In the genomic region with DNA sequence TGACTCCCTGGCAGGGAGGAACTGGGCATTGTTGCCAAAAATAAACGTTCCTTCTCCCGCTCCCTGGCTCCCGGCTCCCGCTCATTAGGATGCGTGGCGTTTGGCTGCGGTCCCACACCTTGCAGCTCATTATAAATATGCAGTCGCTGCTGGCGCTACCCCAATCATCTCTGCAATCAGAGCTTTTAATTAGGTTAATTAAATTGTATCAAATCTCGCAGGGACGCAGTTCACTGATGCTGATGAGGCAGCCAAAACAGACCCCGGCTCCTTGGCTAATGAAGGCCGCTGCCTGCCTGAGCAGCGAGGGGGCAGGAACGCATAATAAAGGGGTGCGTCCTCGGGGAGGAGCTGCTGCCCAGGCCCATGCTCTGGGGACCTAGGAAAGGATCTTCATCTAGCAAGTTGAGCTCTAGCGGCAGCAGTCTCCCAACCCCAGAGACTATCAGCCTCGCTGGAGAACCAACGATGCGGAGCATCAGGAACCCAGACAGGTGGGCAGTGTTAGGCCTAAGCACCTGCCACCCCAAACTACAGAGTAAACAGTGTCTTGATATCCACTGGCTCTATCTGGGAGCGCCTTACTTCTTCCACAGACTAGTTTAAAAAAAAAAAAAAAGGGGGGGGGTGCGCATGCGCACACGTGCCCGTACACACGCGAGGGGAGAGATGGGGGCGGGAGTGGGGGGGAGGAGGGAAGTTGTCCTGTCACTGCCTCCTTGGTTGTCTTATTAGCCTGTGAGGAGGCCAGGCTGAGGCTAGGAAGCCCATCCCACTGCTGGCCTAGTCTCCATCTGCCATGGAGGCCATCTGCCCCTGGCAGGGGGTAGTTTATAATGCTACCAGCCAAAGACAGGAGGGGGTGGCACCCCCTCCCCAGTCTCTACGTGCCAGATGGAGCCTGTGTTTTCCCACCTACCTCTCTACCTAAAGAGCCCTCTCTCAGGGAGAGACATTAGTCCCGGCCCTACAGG, we compare ENCODE assay signal across 9 mouse cellular contexts. TPM values are rescaled to one million over a fixed set of nuclear protein-coding genes. Genes with fewer than 3 reads are reported as not detected.
DNase-seq lines count a peak whose midpoint lies in the region; ATAC-seq and TF ChIP-seq lines count a peak whose summit lies in the region.
"Had no signal": no experiment of that assay in that cellular context is flagged by ENCODE, and none has a peak within 500 bp of the region (broad histone marks: within the 10 kb centered on the region; RNA-seq: fewer than 3 reads in every experiment).

No protein-coding gene starts in this region.

- no peak for TF ChIP-seq CTCF in stomach, postnatal 0 days (IDR thresholded peaks at IDR 0.05; ENCODE audit: low read depth)

- H3K4me3 ChIP-seq in heart, embryonic 10.5 days: peak overlapping the region; percentile 47
- peak overlapping the region; percentile 51 for H3K4me3 ChIP-seq in embryonic facial prominence, embryonic 10.5 days
- peak overlapping the region; percentile 30 for H3K4me3 ChIP-seq in limb, embryonic 12.5 days (replicated peaks)
- peak overlapping the region; percentile 6; the same call in 1 of the 2 replicates for H3K4me3 ChIP-seq in stomach, postnatal 0 days (ENCODE audit: low read depth, low read length)

- peak overlapping the region; percentile 37; the same call in 1 of the 2 replicates for H3K9ac ChIP-seq in limb, embryonic 12.5 days (replicated peaks)
- H3K9ac ChIP-seq in stomach, postnatal 0 days (ENCODE audit: low read length): no peak overlapping the region

- WGBS in heart, embryonic 10.5 days: 4% methylated on average over 30 of the region's 31 CpGs
- 3% methylated on average over 30 of the region's 31 CpGs for WGBS in embryonic facial prominence, embryonic 10.5 days
- 2% methylated on average over 29 of the region's 31 CpGs for WGBS in limb, embryonic 12.5 days
- WGBS in stomach, postnatal 0 days: 10% methylated on average over 29 of the region's 31 CpGs

- H3K36me3 ChIP-seq in heart, embryonic 10.5 days: peaks cover 11% of the 10 kb centered on the region; the same call in 1 of the 2 replicates
- peaks cover 16% of the 10 kb centered on the region for H3K36me3 ChIP-seq in embryonic facial prominence, embryonic 10.5 days (replicated peaks)
- H3K36me3 ChIP-seq in limb, embryonic 12.5 days: peaks cover 17% of the 10 kb centered on the region
- H3K36me3 ChIP-seq in stomach, postnatal 0 days (ENCODE audit: control insufficient read depth, insufficient read depth, low read length): peaks cover 8% of the 10 kb centered on the region; the same call in 1 of the 2 replicates

- peak overlapping the region; percentile 59 for H3K4me2 ChIP-seq in limb, embryonic 12.5 days
- H3K4me2 ChIP-seq in stomach, postnatal 0 days (replicated peaks; ENCODE audit: low read depth): peak overlapping the region; percentile 8; the same call in 1 of the 2 replicates

- no peaks in the 10 kb centered on the region for H3K9me3 ChIP-seq in heart, embryonic 10.5 days
- no peaks in the 10 kb centered on the region for H3K9me3 ChIP-seq in embryonic facial prominence, embryonic 10.5 days
- H3K9me3 ChIP-seq in limb, embryonic 12.5 days: no peaks in the 10 kb centered on the region
- no peaks in the 10 kb centered on the region for H3K9me3 ChIP-seq in stomach, postnatal 0 days (ENCODE audit: control insufficient read depth, low read length)

- DNase-seq in heart, embryonic 10.5 days (ENCODE audit: low spot score): no peak
- DNase-seq in heart, adult 18-20 months: no peak
- peak; percentile 29 for DNase-seq in CD4-positive helper T cell, adult 2 months (ENCODE audit: low read depth, low spot score)
- DNase-seq in embryonic facial prominence, embryonic 10.5 days (ENCODE audit: low spot score): peak; percentile 39
- no peak for DNase-seq in stomach, postnatal 0 days (ENCODE audit: low spot score)
- DNase-seq in kidney, postnatal 10 days: no peak

- H3K27me3 ChIP-seq in heart, embryonic 10.5 days (ENCODE audit: insufficient read depth, poor library complexity, severe bottlenecking): peaks cover 66% of the 10 kb centered on the region
- H3K27me3 ChIP-seq in embryonic facial prominence, embryonic 10.5 days (replicated peaks; ENCODE audit: low read depth, poor library complexity, severe bottlenecking): peaks cover 68% of the 10 kb centered on the region
- peaks cover 62% of the 10 kb centered on the region for H3K27me3 ChIP-seq in limb, embryonic 12.5 days
- H3K27me3 ChIP-seq in stomach, postnatal 0 days (ENCODE audit: control insufficient read depth, insufficient read depth, low read length): 0 out of 2 replicates have a peak, but pooled peaks cover 2% of the 10 kb centered on the region

- H3K27ac ChIP-seq in heart, embryonic 10.5 days: no peak overlapping the region
- peak overlapping the region; percentile 44; the same call in 1 of the 2 replicates for H3K27ac ChIP-seq in embryonic facial prominence, embryonic 10.5 days (replicated peaks)
- no peak overlapping the region for H3K27ac ChIP-seq in limb, embryonic 12.5 days
- no peak overlapping the region for H3K27ac ChIP-seq in stomach, postnatal 0 days (replicated peaks)

- peaks cover 25% of the 10 kb centered on the region for H3K4me1 ChIP-seq in heart, embryonic 10.5 days
- H3K4me1 ChIP-seq in embryonic facial prominence, embryonic 10.5 days: peaks cover 42% of the 10 kb centered on the region
- peaks cover 23% of the 10 kb centered on the region for H3K4me1 ChIP-seq in limb, embryonic 12.5 days (replicated peaks)
- H3K4me1 ChIP-seq in stomach, postnatal 0 days (replicated peaks; ENCODE audit: control insufficient read depth, insufficient read depth): 0 out of 2 replicates have a peak, but pooled peaks cover 2% of the 10 kb centered on the region

- no peak for ATAC-seq in limb, embryonic 12.5 days (ENCODE audit: insufficient number of reproducible peaks, insufficient read depth, low FRiP score, low TSS enrichment, low read depth)
- ATAC-seq in stomach, postnatal 0 days (ENCODE audit: low FRiP score, low TSS enrichment): no peak
- no peak for ATAC-seq in erythroblast, adult 5-6 weeks (replicated peaks; ENCODE audit: low FRiP score, poor library complexity, severe bottlenecking)

- TF ChIP-seq EP300 in stomach, postnatal 0 days (optimal IDR thresholded peaks at IDR 0.05): no peak

RNA-seq across cellular contexts. Expression of gene Pou3f1, which starts 16.0 kb away (rescaled TPM):
- 0.10 and 0.35 TPM in 2 replicates for polyA plus RNA-seq in heart, embryonic 10.5 days (2016; fragmentation: Nextera tagmentation; extraction: Ambion mirVana)
- total RNA-seq in heart, adult 18-20 months (2021): under 1 TPM; 0.15 to 0.33 TPM
- polyA plus RNA-seq in embryonic facial prominence, embryonic 10.5 days (2016; fragmentation: Nextera tagmentation; extraction: Ambion mirVana): 1.7 and 2.5 TPM in 2 replicates
- 1.0 and 1.2 TPM in 2 replicates for polyA plus RNA-seq in limb, embryonic 12.5 days (2016; fragmentation: Nextera tagmentation; extraction: Ambion mirVana)
- polyA plus RNA-seq in stomach, postnatal 0 days (2015; fragmentation: Nextera tagmentation; extraction: Ambion mirVana): 0.13 TPM in 2 replicates
- total RNA-seq in erythroblast, adult 5-6 weeks (2015; ENCODE audit: low replicate concordance): not detected in 2 replicates
- total RNA-seq in erythroblast, adult 5-6 weeks (2017; ENCODE audit: low replicate concordance): not detected in 2 replicates
- total RNA-seq: neutrophil, adult 5-6 weeks had no signal

RNA-seq across cellular contexts. Expression of gene Utp11, which starts 20.8 kb away (rescaled TPM):
- 53.0 and 63.6 TPM in 2 replicates for polyA plus RNA-seq in heart, embryonic 10.5 days (2016; fragmentation: Nextera tagmentation; extraction: Ambion mirVana)
- total RNA-seq in heart, adult 18-20 months (2021): 10 to 100 TPM; 11.0 to 14.0 TPM
- polyA plus RNA-seq in embryonic facial prominence, embryonic 10.5 days (2016; fragmentation: Nextera tagmentation; extraction: Ambion mirVana): 70.8 and 78.6 TPM in 2 replicates
- 82.6 and 86.4 TPM in 2 replicates for polyA plus RNA-seq in limb, embryonic 12.5 days (2016; fragmentation: Nextera tagmentation; extraction: Ambion mirVana)
- polyA plus RNA-seq in stomach, postnatal 0 days (2015; fragmentation: Nextera tagmentation; extraction: Ambion mirVana): 105 TPM in 2 replicates
- total RNA-seq in erythroblast, adult 5-6 weeks (2015; ENCODE audit: low replicate concordance): 6.7 and 20.8 TPM in 2 replicates
- total RNA-seq in erythroblast, adult 5-6 weeks (2017; ENCODE audit: low replicate concordance): 4.5 and 15.1 TPM in 2 replicates

RNA-seq across cellular contexts. Expression of gene Fhl3, which starts 27.9 kb away (rescaled TPM):
- polyA plus RNA-seq in heart, embryonic 10.5 days (2016; fragmentation: Nextera tagmentation; extraction: Ambion mirVana): 3.9 and 5.4 TPM in 2 replicates
- 10 to 100 TPM in 1 of 2 experiments, 1 to 10 TPM in 1; 8.2 to 13.8 TPM for total RNA-seq in heart, adult 18-20 months (2021)
- 10.8 and 15.5 TPM in 2 replicates for polyA plus RNA-seq in embryonic facial prominence, embryonic 10.5 days (2016; fragmentation: Nextera tagmentation; extraction: Ambion mirVana)
- 7.3 and 10.9 TPM in 2 replicates for polyA plus RNA-seq in limb, embryonic 12.5 days (2016; fragmentation: Nextera tagmentation; extraction: Ambion mirVana)
- 7.4 and 9.0 TPM in 2 replicates for polyA plus RNA-seq in stomach, postnatal 0 days (2015; fragmentation: Nextera tagmentation; extraction: Ambion mirVana)
- 4.2 and 7.5 TPM in 2 replicates for total RNA-seq in erythroblast, adult 5-6 weeks (2015; ENCODE audit: low replicate concordance)
- 0.77 and 1.3 TPM in 2 replicates for total RNA-seq in erythroblast, adult 5-6 weeks (2017; ENCODE audit: low replicate concordance)

RNA-seq across cellular contexts. Expression of gene Sf3a3, which starts 41.9 kb away (rescaled TPM):
- polyA plus RNA-seq in heart, embryonic 10.5 days (2016; fragmentation: Nextera tagmentation; extraction: Ambion mirVana): 137 and 180 TPM in 2 replicates
- 10 to 100 TPM; 18.8 to 19.4 TPM for total RNA-seq in heart, adult 18-20 months (2021)
- 265 and 267 TPM in 2 replicates for polyA plus RNA-seq in embryonic facial prominence, embryonic 10.5 days (2016; fragmentation: Nextera tagmentation; extraction: Ambion mirVana)
- polyA plus RNA-seq in limb, embryonic 12.5 days (2016; fragmentation: Nextera tagmentation; extraction: Ambion mirVana): 221 and 223 TPM in 2 replicates
- polyA plus RNA-seq in stomach, postnatal 0 days (2015; fragmentation: Nextera tagmentation; extraction: Ambion mirVana): 58.7 and 63.5 TPM in 2 replicates
- total RNA-seq in erythroblast, adult 5-6 weeks (2015; ENCODE audit: low replicate concordance): 14.2 and 24.2 TPM in 2 replicates
- total RNA-seq in erythroblast, adult 5-6 weeks (2017; ENCODE audit: low replicate concordance): 26.2 and 34.7 TPM in 2 replicates

Comparison
In these comparisons a context has a peak if more than half of its experiments do, and no peak if none do; other contexts are left out.
1. DNase-seq: peak in CD4-positive helper T cell, adult 2 months (single experiment) and embryonic facial prominence, embryonic 10.5 days (single experiment); none in heart, embryonic 10.5 days (single experiment), heart, adult 18-20 months (0 of 2), stomach, postnatal 0 days (single experiment) and kidney, postnatal 10 days (single experiment).
2. Peak in every context shown above with its lines, with median percentiles within 50 percentile points of each other: H3K4me3 ChIP-seq.